In the genomic region with DNA sequence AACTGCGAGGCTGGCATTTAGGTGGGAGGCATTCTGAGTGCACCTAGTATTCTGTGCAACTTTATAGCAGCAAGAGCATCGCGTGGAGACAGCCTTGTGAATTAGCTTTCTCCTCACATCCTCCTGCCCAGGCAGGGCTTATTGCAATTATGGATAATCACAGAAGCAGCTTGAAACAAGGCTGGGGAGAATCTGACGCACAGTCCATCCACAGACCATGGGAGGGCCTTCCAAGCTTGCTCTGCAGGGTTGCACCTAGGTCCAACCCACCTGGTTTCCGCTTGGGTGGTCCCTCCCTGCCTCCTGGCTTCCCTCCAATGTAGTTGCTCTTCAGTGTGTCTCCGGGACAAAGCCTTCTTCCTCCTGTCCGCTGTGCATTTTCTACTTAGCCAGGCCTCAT, we compare ENCODE assay signal across 26 mouse cellular contexts.
A peak's percentile ranks its signal among the peaks of the same experiment; 100 is the strongest.
DNase-seq lines count a peak whose midpoint lies in the region; ATAC-seq and TF ChIP-seq lines count a peak whose summit lies in the region.
"Had no signal": no experiment of that assay in that cellular context is flagged by ENCODE, and none has a peak within 500 bp of the region (broad histone marks: within the 10 kb centered on the region; RNA-seq: fewer than 3 reads in every experiment).

No protein-coding gene starts in this region.

- peak; percentile 16 for DNase-seq in embryonic facial prominence, embryonic 11.5 days (ENCODE audit: low spot score)
- no peak for DNase-seq in embryonic facial prominence, embryonic 10.5 days (ENCODE audit: low spot score)
- DNase-seq in kidney, postnatal 0 days (ENCODE audit: low spot score): no peak
- DNase-seq in layer of hippocampus, adult 9-11 months: no peak
- DNase-seq in embryo, embryonic 11 days: no peak
- DNase-seq: cerebellum, adult 2 months; cerebellum, postnatal 36 days; heart, postnatal 14 days; kidney, adult 9 months; liver; lung, adult 2 months; lung, postnatal 10 days; right cerebral cortex, postnatal 25 days; thymus, postnatal 14 days had no signal

- TF ChIP-seq CTCF in kidney, postnatal 0 days (IDR thresholded peaks at IDR 0.05; ENCODE audit: low read depth): 0 out of 2 replicates have a peak, but pooled peaks have one; percentile 3

- no peak overlapping the region for H3K9ac ChIP-seq in embryonic facial prominence, embryonic 11.5 days (replicated peaks; ENCODE audit: low read length)
- no peak overlapping the region for H3K9ac ChIP-seq in kidney, postnatal 0 days (ENCODE audit: low read depth, low read length)
- H3K9ac ChIP-seq in kidney, embryonic 16.5 days (replicated peaks; ENCODE audit: low read length): no peak overlapping the region
- H3K9ac ChIP-seq in forebrain, embryonic 16.5 days (replicated peaks; ENCODE audit: low read depth, low read length): no peak overlapping the region
- no peak overlapping the region for H3K9ac ChIP-seq in midbrain, embryonic 16.5 days (ENCODE audit: low read depth, low read length)
- H3K9ac ChIP-seq: embryonic facial prominence, embryonic 15.5 days; heart, embryonic 13.5 days; liver, embryonic 14.5 days; stomach, embryonic 15.5 days had no signal

- WGBS in embryonic facial prominence, embryonic 11.5 days: 54% methylated on average over 7 of the region's 7 CpGs
- WGBS in embryonic facial prominence, embryonic 10.5 days: 58% methylated on average over 7 of the region's 7 CpGs
- WGBS in kidney, postnatal 0 days: 22% methylated on average over 7 of the region's 7 CpGs
- 19% methylated on average over 7 of the region's 7 CpGs for WGBS in kidney, embryonic 16.5 days
- WGBS in forebrain, embryonic 16.5 days: 41% methylated on average over 7 of the region's 7 CpGs
- 48% methylated on average over 7 of the region's 7 CpGs for WGBS in midbrain, embryonic 16.5 days

- no peaks in the 10 kb centered on the region for H3K36me3 ChIP-seq in embryonic facial prominence, embryonic 11.5 days (replicated peaks; ENCODE audit: control insufficient read depth, insufficient read depth, low read depth, low read length)
- H3K36me3 ChIP-seq in embryonic facial prominence, embryonic 10.5 days (replicated peaks): no peaks in the 10 kb centered on the region
- no peaks in the 10 kb centered on the region for H3K36me3 ChIP-seq in kidney, postnatal 0 days (ENCODE audit: insufficient read depth, low read length)
- H3K36me3 ChIP-seq in kidney, embryonic 16.5 days (ENCODE audit: insufficient read depth, low read length): no peaks in the 10 kb centered on the region
- no peaks in the 10 kb centered on the region for H3K36me3 ChIP-seq in forebrain, embryonic 16.5 days (ENCODE audit: control insufficient read depth, insufficient read depth)
- H3K36me3 ChIP-seq in midbrain, embryonic 16.5 days (ENCODE audit: control insufficient read depth, insufficient read depth, low read length): no peaks in the 10 kb centered on the region
- H3K36me3 ChIP-seq: embryonic facial prominence, embryonic 15.5 days; heart, embryonic 13.5 days; hindbrain, embryonic 10.5 days; stomach, embryonic 15.5 days had no signal

- no peak for ATAC-seq in embryonic facial prominence, embryonic 11.5 days (replicated peaks; ENCODE audit: insufficient number of reproducible peaks, low FRiP score, low TSS enrichment, low read depth)
- ATAC-seq in kidney, postnatal 0 days (replicated peaks; ENCODE audit: low FRiP score, low read depth): no peak
- no peak for ATAC-seq in kidney, embryonic 16.5 days (ENCODE audit: low FRiP score, low TSS enrichment)
- 0 out of 2 replicates have a peak, but pooled peaks have one; percentile 38 for ATAC-seq in forebrain, embryonic 16.5 days
- ATAC-seq in midbrain, embryonic 16.5 days: peak; percentile 30; the same call in 1 of the 2 replicates
- ATAC-seq: activated CD4-positive, CD25-positive, alpha-beta regulatory T cell, adult 4 months; hindbrain, embryonic 16.5 days; intestine, postnatal 0 days had no signal

- H3K4me1 ChIP-seq in embryonic facial prominence, embryonic 11.5 days (ENCODE audit: control insufficient read depth, insufficient read depth, low read length): no peaks in the 10 kb centered on the region; the same call in 1 of the 2 replicates
- peaks cover 27% of the 10 kb centered on the region for H3K4me1 ChIP-seq in embryonic facial prominence, embryonic 10.5 days
- H3K4me1 ChIP-seq in kidney, postnatal 0 days (replicated peaks; ENCODE audit: insufficient read depth, low read length): no peaks in the 10 kb centered on the region
- peaks cover 14% of the 10 kb centered on the region for H3K4me1 ChIP-seq in kidney, embryonic 16.5 days (ENCODE audit: insufficient read depth, low read length)
- peaks cover 6% of the 10 kb centered on the region for H3K4me1 ChIP-seq in forebrain, embryonic 16.5 days (replicated peaks; ENCODE audit: control insufficient read depth, insufficient read depth, low read length)
- peaks cover 10% of the 10 kb centered on the region for H3K4me1 ChIP-seq in midbrain, embryonic 16.5 days (ENCODE audit: control insufficient read depth, insufficient read depth, low read length)
- H3K4me1 ChIP-seq: embryonic facial prominence, embryonic 15.5 days; heart, embryonic 13.5 days; stomach, embryonic 15.5 days had no signal

- no peak overlapping the region for H3K27ac ChIP-seq in embryonic facial prominence, embryonic 11.5 days (replicated peaks; ENCODE audit: low read depth, low read length)
- H3K27ac ChIP-seq in embryonic facial prominence, embryonic 10.5 days (replicated peaks): no peak overlapping the region; the same call in 1 of the 2 replicates
- H3K27ac ChIP-seq in kidney, postnatal 0 days: no peak overlapping the region
- H3K27ac ChIP-seq in kidney, embryonic 16.5 days (ENCODE audit: low read length): no peak overlapping the region
- H3K27ac ChIP-seq in forebrain, embryonic 16.5 days (ENCODE audit: low read length): no peak overlapping the region
- no peak overlapping the region for H3K27ac ChIP-seq in midbrain, embryonic 16.5 days (ENCODE audit: low read length)
- H3K27ac ChIP-seq: embryonic facial prominence, embryonic 15.5 days; heart, embryonic 13.5 days; hindbrain, embryonic 10.5 days; liver, embryonic 14.5 days; stomach, embryonic 15.5 days had no signal

- H3K4me2 ChIP-seq in embryonic facial prominence, embryonic 11.5 days (ENCODE audit: low read depth, low read length): no peak overlapping the region
- H3K4me2 ChIP-seq in kidney, postnatal 0 days (ENCODE audit: low read length): no peak overlapping the region
- H3K4me2 ChIP-seq in kidney, embryonic 16.5 days (replicated peaks; ENCODE audit: low read depth, low read length): no peak overlapping the region
- no peak overlapping the region for H3K4me2 ChIP-seq in forebrain, embryonic 16.5 days (ENCODE audit: low read length)
- H3K4me2 ChIP-seq in midbrain, embryonic 16.5 days (ENCODE audit: low read length): no peak overlapping the region
- H3K4me2 ChIP-seq: embryonic facial prominence, embryonic 15.5 days; heart, embryonic 13.5 days; stomach, embryonic 15.5 days had no signal

- no peaks in the 10 kb centered on the region for H3K9me3 ChIP-seq in embryonic facial prominence, embryonic 11.5 days (replicated peaks; ENCODE audit: control insufficient read depth, low read length)
- H3K9me3 ChIP-seq in embryonic facial prominence, embryonic 10.5 days: no peaks in the 10 kb centered on the region
- no peaks in the 10 kb centered on the region for H3K9me3 ChIP-seq in kidney, postnatal 0 days (replicated peaks; ENCODE audit: low read length)
- no peaks in the 10 kb centered on the region for H3K9me3 ChIP-seq in kidney, embryonic 16.5 days (ENCODE audit: low read length)
- no peaks in the 10 kb centered on the region for H3K9me3 ChIP-seq in forebrain, embryonic 16.5 days (ENCODE audit: control insufficient read depth, low read length)
- H3K9me3 ChIP-seq in midbrain, embryonic 16.5 days (replicated peaks; ENCODE audit: control insufficient read depth, low read length, poor library complexity, severe bottlenecking): no peaks in the 10 kb centered on the region
- H3K9me3 ChIP-seq: embryonic facial prominence, embryonic 15.5 days; heart, embryonic 13.5 days; hindbrain, embryonic 10.5 days; stomach, embryonic 15.5 days had no signal

- no peak overlapping the region for H3K4me3 ChIP-seq in embryonic facial prominence, embryonic 11.5 days (ENCODE audit: low read depth, low read length)
- H3K4me3 ChIP-seq in embryonic facial prominence, embryonic 10.5 days: no peak overlapping the region
- no peak overlapping the region for H3K4me3 ChIP-seq in kidney, postnatal 0 days (replicated peaks; ENCODE audit: low read depth, low read length)
- no peak overlapping the region for H3K4me3 ChIP-seq in kidney, embryonic 16.5 days (ENCODE audit: low read length)
- no peak overlapping the region for H3K4me3 ChIP-seq in forebrain, embryonic 16.5 days (replicated peaks; ENCODE audit: low read length)
- no peak overlapping the region for H3K4me3 ChIP-seq in midbrain, embryonic 16.5 days (ENCODE audit: low read depth, low read length)
- H3K4me3 ChIP-seq: embryonic facial prominence, embryonic 15.5 days; heart, embryonic 13.5 days; hindbrain, embryonic 10.5 days; stomach, embryonic 15.5 days had no signal

- no peaks in the 10 kb centered on the region for H3K27me3 ChIP-seq in embryonic facial prominence, embryonic 11.5 days (ENCODE audit: control insufficient read depth, insufficient read depth, low read length)
- H3K27me3 ChIP-seq in embryonic facial prominence, embryonic 10.5 days (replicated peaks; ENCODE audit: low read depth, poor library complexity, severe bottlenecking): peaks cover 5% of the 10 kb centered on the region; the same call in 1 of the 2 replicates
- no peaks in the 10 kb centered on the region for H3K27me3 ChIP-seq in kidney, postnatal 0 days (ENCODE audit: insufficient read depth, low read length)
- no peaks in the 10 kb centered on the region for H3K27me3 ChIP-seq in kidney, embryonic 16.5 days (ENCODE audit: insufficient read depth, low read length)
- H3K27me3 ChIP-seq in forebrain, embryonic 16.5 days (replicated peaks; ENCODE audit: control insufficient read depth, insufficient read depth, low read length): no peaks in the 10 kb centered on the region
- no peaks in the 10 kb centered on the region for H3K27me3 ChIP-seq in midbrain, embryonic 16.5 days (ENCODE audit: control insufficient read depth, insufficient read depth, low read depth, low read length)
- H3K27me3 ChIP-seq: CH12.LX; embryonic facial prominence, embryonic 15.5 days; heart, embryonic 13.5 days; stomach, embryonic 15.5 days had no signal

Comparison
In these comparisons a context has a peak if more than half of its experiments do, and no peak if none do; other contexts are left out.
1. ATAC-seq: peak in forebrain, embryonic 16.5 days (single experiment) and midbrain, embryonic 16.5 days (single experiment); none in embryonic facial prominence, embryonic 11.5 days (single experiment), kidney, postnatal 0 days (single experiment) and kidney, embryonic 16.5 days (single experiment).